In the genomic region with DNA sequence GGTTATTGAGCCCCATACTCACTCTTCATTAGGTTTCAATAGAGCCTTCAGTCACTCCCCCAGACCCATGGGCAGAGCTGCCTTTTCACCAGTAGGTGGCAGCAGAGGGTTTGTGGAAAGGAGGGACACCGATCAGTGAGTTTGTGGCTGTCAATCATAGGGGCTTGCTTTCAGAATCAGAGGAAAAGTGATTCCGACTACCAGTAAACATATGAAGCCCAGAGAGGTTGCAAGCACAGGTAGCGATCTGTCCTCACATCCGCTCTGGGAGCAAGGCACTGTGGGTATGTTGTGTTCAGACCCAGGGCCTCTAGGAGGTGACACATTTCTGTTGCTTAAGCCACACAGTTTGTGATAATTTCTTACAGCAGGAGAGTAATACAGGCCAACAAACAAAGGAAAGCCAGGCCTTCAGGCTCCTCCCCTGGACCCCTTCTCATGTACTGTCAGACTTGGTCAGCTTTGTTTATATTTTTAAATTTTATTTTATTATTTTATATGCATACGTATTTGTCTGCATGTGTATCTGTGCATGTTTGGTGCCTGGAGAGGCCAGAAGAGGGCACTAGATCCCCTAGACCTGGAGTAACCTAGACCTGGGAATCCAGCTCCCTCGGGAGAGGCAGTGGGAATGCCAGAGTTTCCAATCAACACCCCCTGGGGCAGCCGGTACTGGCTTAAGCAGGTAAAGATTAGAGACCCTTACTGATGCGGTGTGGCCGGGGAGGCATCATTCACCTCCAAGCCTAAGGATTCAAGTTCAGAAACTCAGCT, we compare ENCODE assay signal across 8 mouse cellular contexts. TPM values are rescaled to one million over a fixed set of nuclear protein-coding genes. Genes with fewer than 3 reads are reported as not detected.
DNase-seq lines count a peak whose midpoint lies in the region; ATAC-seq and TF ChIP-seq lines count a peak whose summit lies in the region.

No protein-coding gene starts in this region.

- H3K27me3 ChIP-seq in G1E (ENCODE audit: insufficient read depth, low read length) = no peaks in the 10 kb centered on the region
- H3K27me3 ChIP-seq in forebrain, embryonic 13.5 days = 0 out of 2 replicates have a peak, but pooled peaks cover 4% of the 10 kb centered on the region
- H3K27me3 ChIP-seq in lung, embryonic 15.5 days = no peaks in the 10 kb centered on the region

- no peak overlapping the region for H3K9ac ChIP-seq in forebrain, embryonic 13.5 days
- H3K9ac ChIP-seq in lung, embryonic 15.5 days = no peak overlapping the region

- WGBS in forebrain, embryonic 13.5 days = 2% methylated on average over 9 of the region's 9 CpGs
- 4% methylated on average over 9 of the region's 9 CpGs for WGBS in lung, embryonic 15.5 days

- H3K4me3 ChIP-seq in G1E (ENCODE audit: low read depth, low read length) = no peak overlapping the region
- peak overlapping the region; percentile 25 for H3K4me3 ChIP-seq in forebrain, embryonic 13.5 days
- H3K4me3 ChIP-seq in lung, embryonic 15.5 days = peak overlapping the region; percentile 27

- peak overlapping the region; percentile 55 for H3K4me2 ChIP-seq in forebrain, embryonic 13.5 days
- peak overlapping the region; percentile 47 for H3K4me2 ChIP-seq in lung, embryonic 15.5 days

- TF ChIP-seq CTCF in G1E (IDR thresholded peaks at IDR 0.05; ENCODE audit: low read depth, low read length) = peak; percentile 93

- H3K9me3 ChIP-seq in G1E (replicated peaks) = no peaks in the 10 kb centered on the region
- H3K9me3 ChIP-seq in forebrain, embryonic 13.5 days (replicated peaks) = no peaks in the 10 kb centered on the region
- H3K9me3 ChIP-seq in lung, embryonic 15.5 days = no peaks in the 10 kb centered on the region

- DNase-seq in G1E (ENCODE audit: low spot score) = peak; percentile 43
- DNase-seq in c-Kit-positive CD71-positive TER-119-negative erythroid progenitor cells, embryonic 14.5 days (ENCODE audit: low read depth) = peak; percentile 65
- peak; percentile 59 to 70 for DNase-seq in heart, postnatal 36 days
- peak; percentile 60 to 76 for DNase-seq in layer of hippocampus, adult 18-20 months (ENCODE audit: low spot score in 2 of 2)
- peak; percentile 52 for DNase-seq in testis, postnatal 14 days (ENCODE audit: low spot score)

- peak; percentile 28; the same call in 1 of the 2 replicates for ATAC-seq in G1E (ENCODE audit: extremely low read depth, insufficient number of reproducible peaks, low FRiP score, poor library complexity, severe bottlenecking)
- peak; percentile 95 for ATAC-seq in forebrain, embryonic 13.5 days
- peak; percentile 84 for ATAC-seq in lung, embryonic 15.5 days (ENCODE audit: borderline replicate concordance, extremely low read depth, low FRiP score, low TSS enrichment)
- peak; percentile 79 for ATAC-seq in neutrophil, adult 5-6 weeks (ENCODE audit: extremely low read depth, insufficient number of reproducible peaks, low FRiP score, poor library complexity, severe bottlenecking)

- intact Hi-C loops in heart, postnatal 36 days (cut with DNase I) = loop anchor here (1.0 to 5.0 kb wide), 6 partner anchors 176 to 586 kb away; a partner anchor contains a TSS

- no peak overlapping the region for H3K27ac ChIP-seq in forebrain, embryonic 13.5 days
- H3K27ac ChIP-seq in lung, embryonic 15.5 days = no peak overlapping the region

- H3K36me3 ChIP-seq in G1E (replicated peaks) = peaks cover 92% of the 10 kb centered on the region
- H3K36me3 ChIP-seq in forebrain, embryonic 13.5 days (ENCODE audit: poor library complexity, severe bottlenecking) = no peaks in the 10 kb centered on the region
- H3K36me3 ChIP-seq in lung, embryonic 15.5 days = no peaks in the 10 kb centered on the region

- peaks cover 8% of the 10 kb centered on the region; the same call in 1 of the 2 replicates for H3K4me1 ChIP-seq in G1E (ENCODE audit: insufficient read depth, low read depth, low read length)
- H3K4me1 ChIP-seq in forebrain, embryonic 13.5 days = peaks cover 15% of the 10 kb centered on the region
- H3K4me1 ChIP-seq in lung, embryonic 15.5 days = no peaks in the 10 kb centered on the region

RNA-seq across cellular contexts. Expression of a gene that starts 20.8 kb away (rescaled TPM):
- total RNA-seq in G1E (2014; fragmentation: Nextera tagmentation) (50.3 and 54.0 TPM in 2 replicates), G1E (2017) (23.8 and 24.3 TPM in 2 replicates)
- 116 and 142 TPM in 2 replicates for polyA plus RNA-seq in G1E (2012)
- 55.4 and 56.7 TPM in 2 replicates for polyA plus RNA-seq in forebrain, embryonic 13.5 days (2015; fragmentation: Nextera tagmentation; extraction: Ambion mirVana)
- 10 to 100 TPM; 27.7 to 32.7 TPM for total RNA-seq in heart, postnatal 36 days (2021)
- total RNA-seq in layer of hippocampus, adult 18-20 months (2021) = 1 to 10 TPM; 6.9 to 9.5 TPM
- polyA plus RNA-seq in lung, embryonic 15.5 days (2015; fragmentation: Nextera tagmentation; extraction: Ambion mirVana) = 52.3 and 54.6 TPM in 2 replicates
- 4.5 and 6.4 TPM in 2 replicates for total RNA-seq in neutrophil, adult 5-6 weeks (2017)

Comparison
In these comparisons a context has a peak if more than half of its experiments do, and no peak if none do; other contexts are left out.
1. ATAC-seq: peak in every context shown above with its lines; median percentile 95 in forebrain, embryonic 13.5 days; 84 in lung, embryonic 15.5 days; 79 in neutrophil, adult 5-6 weeks; 28 in G1E.